Mouse (Mus musculus) CH12.LX (cell line): Measurements from ENCODE around the gene Vps4a.

ENCODE experiments used
- CTCF ChIP-seq, 2 experiments: IDR thresholded peaks in 1 of 2; conservative IDR thresholded peaks in 1 of 2; 2 replicates each; pipeline ENCODE4 v1.5.1; 2011 to 2012; ENCODE audit warnings: low read depth in 2 of 2, low read length in 2 of 2, improper control_type of control experiment in 1 of 2, inconsistent platforms in 1 of 2, mild to moderate bottlenecking in 1 of 2, moderate library complexity in 1 of 2
- EP300 ChIP-seq: IDR thresholded peaks from 2 replicates; pipeline ENCODE4 v1.6.1; 2011; ENCODE audit warnings: low read length, improper control_type of control experiment
- ETS1 ChIP-seq: conservative IDR thresholded peaks from 2 replicates; pipeline ENCODE4 v1.6.1; 2012; ENCODE audit warnings: low read depth, mild to moderate bottlenecking, inconsistent platforms, low read length, improper control_type of control experiment, moderate library complexity
- POLR2A ChIP-seq: IDR thresholded peaks from 2 replicates; pipeline ENCODE4 v1.6.1; 2011; ENCODE audit warnings: low read depth, mild to moderate bottlenecking, improper control_type of control experiment, low read length
- ZMIZ1 ChIP-seq: IDR thresholded peaks from 2 replicates; pipeline ENCODE4 v1.6.1; 2012; ENCODE audit warnings: low read depth, mild to moderate bottlenecking, inconsistent platforms, low read length, improper control_type of control experiment

GRCm38 (mm10) chr8:107029310-107029709, 1.7 kb upstream of the Vps4a start:
- no peak for TF ChIP-seq CTCF (conservative IDR thresholded peaks at IDR 0.05 in 1 of 2, IDR thresholded peaks at IDR 0.05 in 1 of 2; ENCODE audit: low read depth in 2 of 2, low read length in 2 of 2)
- TF ChIP-seq ETS1 = no peak
- TF ChIP-seq EP300 = no peak
- TF ChIP-seq ZMIZ1 = no peak
- TF ChIP-seq POLR2A = no peak
